In genomic region chr14:122472161-122472560, GRCm38 (mm10) we compare ENCODE assay signal across 12 mouse cellular contexts. TPM values are rescaled to one million over a fixed set of nuclear protein-coding genes. Genes with fewer than 3 reads are reported as not detected.
DNase-seq lines count a peak whose midpoint lies in the region; ATAC-seq and TF ChIP-seq lines count a peak whose summit lies in the region.
"Had no signal": no experiment of that assay in that cellular context is flagged by ENCODE, and none has a peak within 500 bp of the region (broad histone marks: within the 10 kb centered on the region; RNA-seq: fewer than 3 reads in every experiment).

No protein-coding gene starts in this region.

- H3K4me3 ChIP-seq in intestine, embryonic 14.5 days (ENCODE audit: low read depth, low read length) = no peak overlapping the region
- H3K4me3 ChIP-seq in intestine, postnatal 0 days (ENCODE audit: low read depth, low read length) = no peak overlapping the region
- peak overlapping the region; percentile 90 for H3K4me3 ChIP-seq in forebrain, embryonic 12.5 days (replicated peaks)
- peak overlapping the region; percentile 20 for H3K4me3 ChIP-seq in limb, embryonic 11.5 days (ENCODE audit: low read depth, low read length)
- H3K4me3 ChIP-seq in neural tube, embryonic 14.5 days (ENCODE audit: low read depth, low read length) = no peak overlapping the region

- H3K36me3 ChIP-seq in intestine, embryonic 14.5 days (ENCODE audit: control insufficient read depth, insufficient read depth, low read length) = no peaks in the 10 kb centered on the region
- H3K36me3 ChIP-seq in intestine, postnatal 0 days (ENCODE audit: control insufficient read depth, insufficient read depth) = no peaks in the 10 kb centered on the region
- peaks cover 6% of the 10 kb centered on the region; the same call in 1 of the 2 replicates for H3K36me3 ChIP-seq in forebrain, embryonic 12.5 days (replicated peaks)
- no peaks in the 10 kb centered on the region for H3K36me3 ChIP-seq in limb, embryonic 11.5 days (ENCODE audit: control insufficient read depth, insufficient read depth, low read length)
- H3K36me3 ChIP-seq in neural tube, embryonic 14.5 days (ENCODE audit: control insufficient read depth, insufficient read depth, low read length) = no peaks in the 10 kb centered on the region

- no peak for TF ChIP-seq CTCF in intestine, postnatal 0 days (IDR thresholded peaks at IDR 0.05; ENCODE audit: low read depth)

- DNase-seq in intestine, embryonic 14.5 days (ENCODE audit: low spot score) = peak; percentile 65
- DNase-seq in limb, embryonic 11.5 days (ENCODE audit: low spot score) = peak; percentile 62
- no peak for DNase-seq in left cerebral cortex, adult 18-20 months (ENCODE audit: low spot score in 2 of 2)
- DNase-seq in adrenal gland, postnatal 25 days = no peak
- DNase-seq in kidney, adult 11 months = no peak
- DNase-seq: lung, adult 2 months had no signal

- peaks cover 14% of the 10 kb centered on the region for H3K4me1 ChIP-seq in intestine, embryonic 14.5 days (replicated peaks; ENCODE audit: control insufficient read depth, insufficient read depth, low read length)
- H3K4me1 ChIP-seq in intestine, postnatal 0 days (replicated peaks; ENCODE audit: control insufficient read depth, insufficient read depth, low read length) = no peaks in the 10 kb centered on the region
- peaks cover 55% of the 10 kb centered on the region for H3K4me1 ChIP-seq in forebrain, embryonic 12.5 days
- peaks cover 18% of the 10 kb centered on the region for H3K4me1 ChIP-seq in limb, embryonic 11.5 days (ENCODE audit: control insufficient read depth, insufficient read depth, low read length)
- peaks cover 8% of the 10 kb centered on the region for H3K4me1 ChIP-seq in neural tube, embryonic 14.5 days (ENCODE audit: control insufficient read depth, insufficient read depth, low read length)

- no peak overlapping the region for H3K4me2 ChIP-seq in intestine, embryonic 14.5 days (ENCODE audit: low read length)
- no peak overlapping the region for H3K4me2 ChIP-seq in intestine, postnatal 0 days (replicated peaks; ENCODE audit: low read depth)
- peak overlapping the region; percentile 63 for H3K4me2 ChIP-seq in forebrain, embryonic 12.5 days
- H3K4me2 ChIP-seq in limb, embryonic 11.5 days (ENCODE audit: low read depth, severe bottlenecking) = peak overlapping the region; percentile 75
- H3K4me2 ChIP-seq in neural tube, embryonic 14.5 days (ENCODE audit: low read depth, low read length) = no peak overlapping the region

- H3K9ac ChIP-seq in intestine, embryonic 14.5 days (ENCODE audit: low read length) = no peak overlapping the region
- H3K9ac ChIP-seq in intestine, postnatal 0 days (ENCODE audit: low read depth, low read length) = no peak overlapping the region
- H3K9ac ChIP-seq in forebrain, embryonic 12.5 days = peak overlapping the region; percentile 99
- H3K9ac ChIP-seq in limb, embryonic 11.5 days (ENCODE audit: low read length) = peak overlapping the region; percentile 56
- no peak overlapping the region for H3K9ac ChIP-seq in neural tube, embryonic 14.5 days (replicated peaks; ENCODE audit: low read depth, low read length)

- WGBS in intestine, embryonic 14.5 days = 2% methylated on average over 13 of the region's 13 CpGs
- WGBS in intestine, postnatal 0 days = 1% methylated on average over 13 of the region's 13 CpGs
- WGBS in forebrain, embryonic 12.5 days = 2% methylated on average over 13 of the region's 13 CpGs
- 1% methylated on average over 13 of the region's 13 CpGs for WGBS in limb, embryonic 11.5 days
- 1% methylated on average over 13 of the region's 13 CpGs for WGBS in neural tube, embryonic 14.5 days

- no peak for ATAC-seq in intestine, embryonic 14.5 days (replicated peaks; ENCODE audit: low FRiP score, low TSS enrichment, low read depth)
- no peak for ATAC-seq in intestine, postnatal 0 days
- ATAC-seq in forebrain, embryonic 12.5 days (ENCODE audit: low FRiP score) = no peak
- ATAC-seq in limb, embryonic 11.5 days (ENCODE audit: insufficient number of reproducible peaks, low FRiP score, low TSS enrichment, low read depth) = no peak
- no peak for ATAC-seq in neural tube, embryonic 14.5 days (ENCODE audit: low read depth)
- ATAC-seq: Patski had no signal

- peaks cover 100% of the 10 kb centered on the region for H3K27me3 ChIP-seq in intestine, embryonic 14.5 days (replicated peaks; ENCODE audit: control insufficient read depth, insufficient read depth, low read length)
- H3K27me3 ChIP-seq in intestine, postnatal 0 days (replicated peaks; ENCODE audit: control insufficient read depth, insufficient read depth, low read length) = peaks cover 99% of the 10 kb centered on the region
- H3K27me3 ChIP-seq in forebrain, embryonic 12.5 days = peaks cover 66% of the 10 kb centered on the region
- peaks cover 13% of the 10 kb centered on the region for H3K27me3 ChIP-seq in limb, embryonic 11.5 days (ENCODE audit: control insufficient read depth, insufficient read depth, low read length)
- H3K27me3 ChIP-seq in neural tube, embryonic 14.5 days (ENCODE audit: control insufficient read depth, insufficient read depth, low read length) = peaks cover 28% of the 10 kb centered on the region
- H3K27me3 ChIP-seq: Patski had no signal

- H3K27ac ChIP-seq in intestine, embryonic 14.5 days (ENCODE audit: low read depth) = no peak overlapping the region
- no peak overlapping the region for H3K27ac ChIP-seq in intestine, postnatal 0 days (ENCODE audit: low read depth, low read length)
- peak overlapping the region; percentile 99 for H3K27ac ChIP-seq in forebrain, embryonic 12.5 days
- H3K27ac ChIP-seq in limb, embryonic 11.5 days (replicated peaks; ENCODE audit: low read depth, low read length) = peak overlapping the region; percentile 42; the same call in 1 of the 2 replicates
- H3K27ac ChIP-seq in neural tube, embryonic 14.5 days (ENCODE audit: low read depth, low read length) = peak overlapping the region; percentile 25; the same call in 1 of the 2 replicates

- no peaks in the 10 kb centered on the region for H3K9me3 ChIP-seq in intestine, embryonic 14.5 days (ENCODE audit: control insufficient read depth, low read length)
- no peaks in the 10 kb centered on the region for H3K9me3 ChIP-seq in intestine, postnatal 0 days (ENCODE audit: control insufficient read depth)
- no peaks in the 10 kb centered on the region for H3K9me3 ChIP-seq in forebrain, embryonic 12.5 days
- H3K9me3 ChIP-seq in limb, embryonic 11.5 days (ENCODE audit: control insufficient read depth, low read length) = no peaks in the 10 kb centered on the region
- H3K9me3 ChIP-seq in neural tube, embryonic 14.5 days (ENCODE audit: control insufficient read depth, low read length) = no peaks in the 10 kb centered on the region

RNA-seq across cellular contexts. Expression of gene Zic2, which starts 3.1 kb away (rescaled TPM):
- polyA plus RNA-seq in intestine, embryonic 14.5 days (2014; fragmentation: Nextera tagmentation; extraction: Ambion mirVana) = not detected in 2 replicates
- polyA plus RNA-seq in intestine, postnatal 0 days (2015; fragmentation: Nextera tagmentation; extraction: Ambion mirVana) = not detected in 2 replicates
- polyA plus RNA-seq in forebrain, embryonic 12.5 days (2016; fragmentation: Nextera tagmentation; extraction: Ambion mirVana) = 12.7 and 16.3 TPM in 2 replicates
- polyA plus RNA-seq in limb, embryonic 11.5 days (2014; fragmentation: Nextera tagmentation; extraction: Ambion mirVana) = 5.1 and 5.6 TPM in 2 replicates
- polyA plus RNA-seq in neural tube, embryonic 14.5 days (2014; fragmentation: Nextera tagmentation; extraction: Ambion mirVana) = 6.5 and 9.4 TPM in 2 replicates
- 10 to 100 TPM; 19.0 to 20.2 TPM for total RNA-seq in left cerebral cortex, adult 18-20 months (2021)
- not detected in 2 replicates for total RNA-seq in adrenal gland, postnatal 25 days (2021)
- polyA plus RNA-seq: heart, postnatal 0 days; lung, adult 2 months had no signal

RNA-seq across cellular contexts. Expression of gene Zic5, which starts 6.7 kb away (rescaled TPM):
- not detected in 2 replicates for polyA plus RNA-seq in intestine, embryonic 14.5 days (2014; fragmentation: Nextera tagmentation; extraction: Ambion mirVana)
- polyA plus RNA-seq in intestine, postnatal 0 days (2015; fragmentation: Nextera tagmentation; extraction: Ambion mirVana) = not detected in 2 replicates
- 18.6 and 25.8 TPM in 2 replicates for polyA plus RNA-seq in forebrain, embryonic 12.5 days (2016; fragmentation: Nextera tagmentation; extraction: Ambion mirVana)
- polyA plus RNA-seq in limb, embryonic 11.5 days (2014; fragmentation: Nextera tagmentation; extraction: Ambion mirVana) = 11.3 and 12.5 TPM in 2 replicates
- polyA plus RNA-seq in neural tube, embryonic 14.5 days (2014; fragmentation: Nextera tagmentation; extraction: Ambion mirVana) = 7.8 and 7.9 TPM in 2 replicates
- 1 to 10 TPM; 3.0 to 4.0 TPM for total RNA-seq in left cerebral cortex, adult 18-20 months (2021)
- total RNA-seq in adrenal gland, postnatal 25 days (2021) = not detected in 2 replicates
- polyA plus RNA-seq: heart, postnatal 0 days; lung, adult 2 months had no signal

RNA-seq across cellular contexts. Expression of gene Gm10837, which starts 18.2 kb away (rescaled TPM):
- not detected in 2 replicates for polyA plus RNA-seq in intestine, embryonic 14.5 days (2014; fragmentation: Nextera tagmentation; extraction: Ambion mirVana)
- not detected in 2 replicates for polyA plus RNA-seq in intestine, postnatal 0 days (2015; fragmentation: Nextera tagmentation; extraction: Ambion mirVana)
- 0.36 and 0.59 TPM in 2 replicates for polyA plus RNA-seq in forebrain, embryonic 12.5 days (2016; fragmentation: Nextera tagmentation; extraction: Ambion mirVana)
- 0.16 and 0.19 TPM in 2 replicates for polyA plus RNA-seq in limb, embryonic 11.5 days (2014; fragmentation: Nextera tagmentation; extraction: Ambion mirVana)
- polyA plus RNA-seq in neural tube, embryonic 14.5 days (2014; fragmentation: Nextera tagmentation; extraction: Ambion mirVana) = 0.35 and 0.45 TPM in 2 replicates
- not detected for total RNA-seq in left cerebral cortex, adult 18-20 months (2021)
- total RNA-seq in adrenal gland, postnatal 25 days (2021) = not detected in 2 replicates
- total RNA-seq: layer of hippocampus, postnatal 10 days had no signal
- polyA plus RNA-seq: heart, postnatal 0 days; lung, adult 2 months; Patski had no signal

RNA-seq across cellular contexts. Expression of gene Gm5089, which starts 21.2 kb away (rescaled TPM):
- not detected in 2 replicates for polyA plus RNA-seq in intestine, embryonic 14.5 days (2014; fragmentation: Nextera tagmentation; extraction: Ambion mirVana)
- polyA plus RNA-seq in intestine, postnatal 0 days (2015; fragmentation: Nextera tagmentation; extraction: Ambion mirVana) = not detected in 2 replicates
- 1.6 and 2.1 TPM in 2 replicates for polyA plus RNA-seq in forebrain, embryonic 12.5 days (2016; fragmentation: Nextera tagmentation; extraction: Ambion mirVana)
- 0.24 and 0.33 TPM in 2 replicates for polyA plus RNA-seq in limb, embryonic 11.5 days (2014; fragmentation: Nextera tagmentation; extraction: Ambion mirVana)
- 0.27 and 0.81 TPM in 2 replicates for polyA plus RNA-seq in neural tube, embryonic 14.5 days (2014; fragmentation: Nextera tagmentation; extraction: Ambion mirVana)
- under 1 TPM; 0.28 to 0.35 TPM for total RNA-seq in left cerebral cortex, adult 18-20 months (2021)
- not detected in 2 replicates for total RNA-seq in adrenal gland, postnatal 25 days (2021)
- polyA plus RNA-seq: heart, postnatal 0 days; lung, adult 2 months; Patski had no signal

Comparison
In these comparisons a context has a peak if more than half of its experiments do, and no peak if none do; other contexts are left out.
1. DNase-seq: peak in intestine, embryonic 14.5 days (single experiment) and limb, embryonic 11.5 days (single experiment); none in left cerebral cortex, adult 18-20 months (0 of 2), adrenal gland, postnatal 25 days (single experiment) and kidney, adult 11 months (single experiment).
2. H3K27ac ChIP-seq: peak in forebrain, embryonic 12.5 days (single experiment), limb, embryonic 11.5 days (single experiment) and neural tube, embryonic 14.5 days (single experiment); none in intestine, embryonic 14.5 days (single experiment) and intestine, postnatal 0 days (single experiment).
3. H3K4me2 ChIP-seq: peak in forebrain, embryonic 12.5 days (single experiment) and limb, embryonic 11.5 days (single experiment); none in intestine, embryonic 14.5 days (single experiment), intestine, postnatal 0 days (single experiment) and neural tube, embryonic 14.5 days (single experiment).
4. H3K4me3 ChIP-seq: peak in forebrain, embryonic 12.5 days (single experiment) and limb, embryonic 11.5 days (single experiment); none in intestine, embryonic 14.5 days (single experiment), intestine, postnatal 0 days (single experiment) and neural tube, embryonic 14.5 days (single experiment).
5. H3K9ac ChIP-seq: peak in forebrain, embryonic 12.5 days (single experiment) and limb, embryonic 11.5 days (single experiment); none in intestine, embryonic 14.5 days (single experiment), intestine, postnatal 0 days (single experiment) and neural tube, embryonic 14.5 days (single experiment).